7 mouse cellular contexts compared by ENCODE assay signal in genomic region chr8:83772701-83773451, GRCm38 (mm10). TPM values are rescaled to one million over a fixed set of nuclear protein-coding genes. Genes with fewer than 3 reads are reported as not detected.
DNase-seq lines count a peak whose midpoint lies in the region; ATAC-seq and TF ChIP-seq lines count a peak whose summit lies in the region.

No protein-coding gene starts in this region.

- peak; percentile 44 for DNase-seq in T-cell, adult 2 months (ENCODE audit: low spot score)
- peak; percentile 33 for DNase-seq in hindbrain, embryonic 10.5 days (ENCODE audit: low spot score)
- peak in 1 of 2 experiments; percentile 37 for DNase-seq in left cerebral cortex, adult 2 months (ENCODE audit: extremely low spot score in 1 of 2, low spot score in 2 of 2)
- DNase-seq in spleen, adult 2 months (ENCODE audit: low read depth in 1 of 2, low spot score in 2 of 2), result peak; percentile 45 to 59

- H3K27me3 ChIP-seq in forebrain, embryonic 13.5 days, result no peaks in the 10 kb centered on the region; the same call in 1 of the 2 replicates
- peaks cover 35% of the 10 kb centered on the region; the same call in 1 of the 2 replicates for H3K27me3 ChIP-seq in hindbrain, embryonic 10.5 days (ENCODE audit: insufficient read depth, poor library complexity, severe bottlenecking)
- no peaks in the 10 kb centered on the region for H3K27me3 ChIP-seq in spleen, adult 2 months (ENCODE audit: control insufficient read depth, insufficient read depth, low read length)

- H3K4me3 ChIP-seq in forebrain, embryonic 13.5 days, result peak overlapping the region; percentile 39
- H3K4me3 ChIP-seq in hindbrain, embryonic 10.5 days, result peak overlapping the region; percentile 51
- H3K4me3 ChIP-seq in left cerebral cortex, adult 2 months, result peak overlapping the region; percentile 45
- H3K4me3 ChIP-seq in spleen, adult 2 months (ENCODE audit: extremely low read depth, insufficient read depth, insufficient read length), result peak overlapping the region; percentile 49

- H3K4me2 ChIP-seq in forebrain, embryonic 13.5 days, result peak overlapping the region; percentile 69

- H3K9me3 ChIP-seq in forebrain, embryonic 13.5 days (replicated peaks), result no peaks in the 10 kb centered on the region
- no peaks in the 10 kb centered on the region for H3K9me3 ChIP-seq in hindbrain, embryonic 10.5 days

- peaks cover 5% of the 10 kb centered on the region; the same call in 1 of the 2 replicates for H3K4me1 ChIP-seq in forebrain, embryonic 13.5 days
- peaks cover 16% of the 10 kb centered on the region for H3K4me1 ChIP-seq in hindbrain, embryonic 10.5 days (replicated peaks)
- H3K4me1 ChIP-seq in spleen, adult 2 months (ENCODE audit: control insufficient read depth, insufficient read depth, insufficient read length), result peaks cover 25% of the 10 kb centered on the region; the same call in 1 of the 2 replicates

- peak; percentile 75 for ATAC-seq in cerebellum, adult (ENCODE audit: insufficient number of reproducible peaks, low FRiP score, low TSS enrichment)
- peak; percentile 72 for ATAC-seq in forebrain, embryonic 13.5 days
- ATAC-seq in megakaryocyte, adult 5-6 weeks (ENCODE audit: poor library complexity, severe bottlenecking), result peak; percentile 74

- TF ChIP-seq CTCF in left cerebral cortex, adult 2 months (IDR thresholded peaks at IDR 0.05), result no peak
- no peak for TF ChIP-seq CTCF in spleen, adult 2 months (IDR thresholded peaks at IDR 0.05; ENCODE audit: extremely low read depth, insufficient read depth, insufficient read length, insufficient replicate concordance)

- H3K27ac ChIP-seq in forebrain, embryonic 13.5 days, result no peak overlapping the region
- peak overlapping the region; percentile 57 for H3K27ac ChIP-seq in hindbrain, embryonic 10.5 days
- H3K27ac ChIP-seq in left cerebral cortex, adult 2 months, result no peak overlapping the region
- peak overlapping the region; percentile 85 for H3K27ac ChIP-seq in spleen, adult 2 months (ENCODE audit: insufficient read depth, low read length)

- H3K36me3 ChIP-seq in forebrain, embryonic 13.5 days (ENCODE audit: poor library complexity, severe bottlenecking), result no peaks in the 10 kb centered on the region
- H3K36me3 ChIP-seq in hindbrain, embryonic 10.5 days, result no peaks in the 10 kb centered on the region
- no peaks in the 10 kb centered on the region for H3K36me3 ChIP-seq in spleen, adult 2 months (ENCODE audit: control insufficient read depth, insufficient read depth, low read length)

- peak overlapping the region; percentile 54 for H3K9ac ChIP-seq in forebrain, embryonic 13.5 days

- peak; percentile 10; the same call in 1 of the 2 replicates for TF ChIP-seq POLR2A in spleen, adult 2 months (IDR thresholded peaks at IDR 0.05; ENCODE audit: low read depth, low read length)

- WGBS in forebrain, embryonic 13.5 days, result 6% methylated on average over 25 of the region's 25 CpGs
- 3% methylated on average over 25 of the region's 25 CpGs for WGBS in hindbrain, embryonic 10.5 days
- WGBS in spleen, adult 2 months, result 29% methylated on average over 25 of the region's 25 CpGs

- intact Hi-C loops in left cerebral cortex, adult 2 months (cut with DNase I), result no loop called here

RNA-seq across cellular contexts. Expression of gene Adgre5, which starts 31.8 kb away (rescaled TPM):
- polyA plus RNA-seq in forebrain, embryonic 13.5 days (2015; fragmentation: Nextera tagmentation; extraction: Ambion mirVana), result 6.7 and 7.2 TPM in 2 replicates
- 6.9 and 9.3 TPM in 2 replicates for polyA plus RNA-seq in hindbrain, embryonic 10.5 days (2016; fragmentation: Nextera tagmentation; extraction: Ambion mirVana)
- 10 to 100 TPM in 1 of 2 experiments, 1 to 10 TPM in 1; 8.9 to 11.5 TPM for total RNA-seq in left cerebral cortex, adult 2 months (2021)
- 239 and 242 TPM in 2 replicates for total RNA-seq in megakaryocyte, adult 5-6 weeks (2015)
- 299 and 326 TPM in 2 replicates for total RNA-seq in megakaryocyte, adult 5-6 weeks (2017)
- 232 and 275 TPM in 2 replicates for polyA plus RNA-seq in spleen, adult 2 months (2012; rRNA removed)

RNA-seq across cellular contexts. Expression of gene Ddx39, which starts 57.9 kb away (rescaled TPM):
- 183 and 200 TPM in 2 replicates for polyA plus RNA-seq in forebrain, embryonic 13.5 days (2015; fragmentation: Nextera tagmentation; extraction: Ambion mirVana)
- 253 and 322 TPM in 2 replicates for polyA plus RNA-seq in hindbrain, embryonic 10.5 days (2016; fragmentation: Nextera tagmentation; extraction: Ambion mirVana)
- 10 to 100 TPM; 19.9 to 20.2 TPM for total RNA-seq in left cerebral cortex, adult 2 months (2021)
- 66.7 and 67.7 TPM in 2 replicates for total RNA-seq in megakaryocyte, adult 5-6 weeks (2015)
- 71.2 and 77.4 TPM in 2 replicates for total RNA-seq in megakaryocyte, adult 5-6 weeks (2017)
- 52.9 TPM in 2 replicates for polyA plus RNA-seq in spleen, adult 2 months (2012; rRNA removed)

Comparison
In these comparisons a context has a peak if more than half of its experiments do, and no peak if none do; other contexts are left out.
1. H3K27ac ChIP-seq: peak in hindbrain, embryonic 10.5 days (single experiment) and spleen, adult 2 months (single experiment); none in forebrain, embryonic 13.5 days (single experiment) and left cerebral cortex, adult 2 months (single experiment).
2. RNA of gene Adgre5, which starts 31.8 kb away (polyA plus RNA-seq): 232 to 275 TPM in spleen, adult 2 months; 6.9 to 9.3 TPM in hindbrain, embryonic 10.5 days and 6.7 to 7.2 TPM in forebrain, embryonic 13.5 days; every median in the first group is over 10 times any median in the second.
3. Peak in every context shown above with its lines, with median percentiles within 50 percentile points of each other: ATAC-seq and H3K4me3 ChIP-seq.